Mouse (Mus musculus) urinary bladder, adult 2 months (tissue): ENCODE data around the gene Lrrc3c. TPM values are rescaled to one million over a fixed set of nuclear protein-coding genes. Genes with fewer than 3 reads are reported as not detected.

Experiments
- DNase-seq: peaks from one replicate; pipeline ENCODE4 v3.0.0; 2022; ENCODE audit warnings: low spot score
- polyA plus RNA-seq: library from polyadenylated mRNA; depleted of rRNA; stranded (reverse); fragments of >200 nt; gene quantifications from 2 replicates; pipeline ENCODE4 v1.2.3, GENCODE M21; 2012; rRNA removed

Gene Lrrc3c
- polyA plus RNA-seq: not detected in 2 replicates

DNA sequence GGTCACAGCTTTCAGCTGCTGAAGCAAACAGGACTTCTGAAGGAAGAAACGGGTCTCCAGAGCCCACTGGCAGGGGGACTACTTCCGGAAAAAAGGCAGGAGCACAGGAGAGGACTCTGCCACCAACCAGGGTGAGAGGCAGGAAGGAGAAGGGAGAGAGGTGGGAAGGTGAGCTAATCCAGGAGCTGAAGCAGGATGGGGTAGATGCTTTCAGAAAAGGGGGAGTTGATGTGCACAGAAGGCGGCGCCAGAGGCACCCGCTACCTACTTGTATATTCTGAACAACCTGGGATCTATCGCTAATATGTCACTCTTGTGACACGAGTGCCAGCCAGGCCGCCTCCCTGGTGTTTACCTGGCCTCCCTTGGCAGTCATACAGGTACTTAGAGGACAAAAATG, at the start of gene Lrrc3c:
TSS of gene Lrrc3c (plus strand) at position 301 of the 400 bp plus-strand sequence.
- no peak for DNase-seq

DNA sequence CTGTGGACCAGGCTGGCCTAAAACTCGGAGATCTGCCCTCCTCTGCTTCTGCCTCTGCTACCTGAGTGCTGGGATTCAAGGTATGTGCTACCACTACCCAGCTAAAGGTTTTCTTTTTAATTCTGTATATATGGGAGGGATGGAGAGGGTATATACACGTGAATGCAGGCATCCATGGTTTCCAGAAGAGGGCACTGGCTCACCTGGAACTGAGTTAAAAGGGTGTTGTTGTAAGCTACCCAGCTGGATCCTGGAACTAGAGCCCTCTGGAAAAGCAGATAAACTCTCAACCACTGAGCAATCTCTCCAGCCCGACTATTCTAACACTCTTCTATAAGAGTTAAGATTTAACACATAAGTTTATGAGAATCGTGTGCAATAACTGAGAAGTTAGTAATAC, 48.7 kb upstream of the Lrrc3c start:
- DNase-seq: no peak

DNA sequence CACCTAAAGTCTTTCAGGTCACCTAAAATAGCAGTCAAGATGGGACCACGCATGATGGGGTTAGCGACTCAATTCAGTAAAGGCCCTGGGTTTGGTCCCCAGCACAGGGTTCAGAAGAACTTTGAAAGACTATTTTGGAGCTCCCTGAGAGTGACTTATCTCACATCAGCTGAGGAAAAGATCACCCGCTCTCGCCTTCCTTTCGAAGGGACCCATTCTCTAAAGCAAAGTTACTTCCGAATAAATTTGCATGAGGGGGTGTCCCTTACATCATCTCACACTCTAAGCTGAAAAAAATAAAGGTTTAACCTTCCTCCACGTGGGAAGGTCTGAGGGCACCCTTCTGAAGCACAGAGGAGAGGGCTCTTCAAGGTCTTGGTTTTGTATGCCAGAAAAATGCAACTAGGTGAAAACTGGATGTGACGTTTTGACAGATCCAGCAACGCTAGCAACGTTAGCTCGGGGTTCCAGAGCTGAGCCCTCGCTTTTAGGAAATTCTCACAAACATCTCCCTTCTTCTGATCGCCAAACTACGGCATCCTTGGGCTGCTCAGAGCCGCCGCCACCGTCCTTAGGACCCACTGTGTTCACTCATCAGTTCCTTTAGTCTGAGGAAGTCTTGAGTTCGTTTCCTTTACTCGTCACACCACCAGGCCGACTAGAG, 47.6 kb upstream of the Lrrc3c start:
- no peak for DNase-seq

DNA sequence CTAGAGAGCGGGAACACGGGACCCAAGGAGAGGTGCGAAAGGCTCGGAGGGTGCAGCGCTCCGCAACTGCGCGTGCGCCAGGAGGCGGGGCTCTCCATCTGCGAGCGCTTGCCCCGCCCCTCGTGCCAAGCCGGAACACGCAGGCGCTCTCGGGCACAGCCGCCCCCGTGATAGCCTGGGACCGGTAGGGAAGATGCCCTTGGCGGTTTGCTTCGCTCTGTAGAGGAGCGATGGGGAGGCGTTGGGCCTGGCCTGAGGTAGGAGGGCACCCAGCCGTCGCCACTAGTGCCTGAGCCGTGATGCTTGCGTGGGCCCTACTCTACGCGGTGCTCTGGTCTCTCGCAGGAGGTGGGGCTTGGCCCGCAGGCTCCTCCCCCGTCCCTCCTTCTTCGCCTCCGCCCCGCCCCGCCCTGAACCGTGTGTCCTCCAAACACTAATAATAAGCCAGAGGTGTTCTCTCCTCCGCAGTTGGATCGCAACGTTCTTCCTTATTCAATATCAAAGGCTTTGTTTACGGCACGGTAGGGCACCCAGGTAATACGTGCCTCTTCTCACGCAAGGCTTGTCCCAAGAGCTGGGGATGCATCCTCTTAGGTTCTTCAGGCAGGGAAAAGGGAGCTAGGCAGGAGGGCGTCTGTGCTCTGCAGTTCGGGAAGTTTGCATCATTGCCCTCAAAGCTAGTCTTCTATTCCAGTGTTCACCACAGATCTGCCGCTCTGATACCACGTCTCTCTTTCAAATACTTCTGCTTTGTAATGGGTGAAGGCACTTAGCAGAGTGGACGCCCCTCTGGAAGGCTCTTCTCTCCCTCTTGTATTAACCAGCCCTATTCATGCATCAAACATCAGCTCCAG, 46.9 kb upstream of the Lrrc3c start, which contains the start of gene Zpbp2:
TSS of gene Zpbp2 (plus strand) at position 123 of the 854 bp plus-strand sequence.
- peak; percentile 87 for DNase-seq

DNA sequence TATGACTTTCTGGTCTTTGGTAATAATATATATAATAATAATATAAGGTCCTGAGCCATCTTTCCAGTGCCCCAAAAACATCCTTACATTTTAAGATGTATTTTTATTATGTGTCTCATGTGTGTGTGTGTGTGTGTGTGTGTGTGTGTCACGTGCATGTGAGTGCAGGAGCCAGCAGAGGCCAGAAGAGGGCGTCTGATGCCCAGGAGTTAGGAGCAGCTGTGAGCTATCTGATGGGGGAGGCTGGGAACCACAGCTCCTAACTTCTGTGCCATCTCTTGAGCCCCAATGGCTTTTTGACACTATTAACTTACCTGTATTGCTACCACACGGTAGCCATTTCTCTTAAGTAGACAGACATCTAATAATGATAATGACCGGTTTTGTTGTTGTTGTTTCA, 44.1 kb upstream of the Lrrc3c start:
- DNase-seq: no peak

DNA sequence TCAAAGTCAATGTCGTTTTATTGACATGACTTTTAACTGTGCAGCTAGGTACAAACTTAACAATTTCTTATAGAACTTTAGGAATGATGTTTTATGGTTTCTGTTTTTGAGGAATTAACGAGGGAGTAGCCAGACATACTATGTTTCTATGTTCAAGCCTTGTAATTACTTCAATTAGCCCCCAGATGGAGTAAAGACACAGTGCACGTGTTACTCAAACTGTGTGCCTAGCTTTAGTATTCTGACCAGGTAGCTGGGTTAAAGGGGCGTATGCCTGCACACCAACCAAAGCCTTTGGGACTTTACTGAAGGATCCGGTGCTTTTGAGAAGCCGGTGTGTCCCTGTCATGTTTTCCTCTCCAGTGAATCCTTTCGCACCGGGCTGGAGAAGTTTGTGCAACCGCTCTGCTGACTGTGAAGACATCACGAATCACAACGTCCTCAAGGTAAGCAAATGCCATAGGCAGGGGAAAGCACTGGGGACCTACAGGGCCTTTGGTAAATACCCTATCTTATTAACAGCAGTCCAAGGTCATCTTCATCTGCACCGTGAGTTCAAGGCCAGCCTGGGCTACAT, 42.9 kb upstream of the Lrrc3c start:
- no peak for DNase-seq

DNA sequence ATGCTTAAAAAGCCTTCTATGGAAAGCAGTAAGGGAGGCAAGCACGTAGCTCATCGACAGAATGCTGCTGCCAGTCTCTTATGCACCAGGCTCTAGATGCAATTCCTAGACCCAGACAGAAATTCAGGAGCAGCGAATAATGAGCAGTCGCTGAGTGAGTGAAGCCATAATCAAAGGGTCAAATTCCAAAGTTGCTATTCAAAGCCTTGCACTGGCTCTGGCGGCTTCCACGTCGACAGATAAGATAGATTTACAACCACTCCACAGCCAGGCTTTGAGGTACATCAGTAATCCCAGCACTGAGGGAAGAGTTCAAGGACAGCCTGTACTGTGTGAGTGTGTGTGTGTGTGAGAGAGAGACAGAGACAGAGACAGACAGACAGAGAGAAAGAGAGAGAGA, 37.1 kb upstream of the Lrrc3c start:
- no peak for DNase-seq

DNA sequence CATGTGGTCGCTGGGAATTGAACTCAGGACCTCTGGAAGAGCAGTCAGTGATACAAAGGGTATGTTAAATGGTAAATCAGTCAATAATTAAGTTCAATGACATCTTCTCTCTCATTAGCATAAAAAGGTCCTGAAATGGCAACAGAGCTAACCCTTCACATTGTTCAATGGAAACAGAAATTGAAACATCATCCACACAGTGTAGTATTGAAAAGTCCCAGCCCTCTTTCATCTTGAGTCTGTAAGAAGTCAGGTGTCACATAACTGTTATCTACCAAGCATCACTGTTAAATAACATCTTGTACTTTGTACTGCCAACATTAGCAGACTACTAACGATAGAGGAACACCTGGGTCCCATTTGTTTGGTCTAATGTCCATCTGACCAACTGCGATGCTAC, 35.1 kb upstream of the Lrrc3c start:
- no peak for DNase-seq

DNA sequence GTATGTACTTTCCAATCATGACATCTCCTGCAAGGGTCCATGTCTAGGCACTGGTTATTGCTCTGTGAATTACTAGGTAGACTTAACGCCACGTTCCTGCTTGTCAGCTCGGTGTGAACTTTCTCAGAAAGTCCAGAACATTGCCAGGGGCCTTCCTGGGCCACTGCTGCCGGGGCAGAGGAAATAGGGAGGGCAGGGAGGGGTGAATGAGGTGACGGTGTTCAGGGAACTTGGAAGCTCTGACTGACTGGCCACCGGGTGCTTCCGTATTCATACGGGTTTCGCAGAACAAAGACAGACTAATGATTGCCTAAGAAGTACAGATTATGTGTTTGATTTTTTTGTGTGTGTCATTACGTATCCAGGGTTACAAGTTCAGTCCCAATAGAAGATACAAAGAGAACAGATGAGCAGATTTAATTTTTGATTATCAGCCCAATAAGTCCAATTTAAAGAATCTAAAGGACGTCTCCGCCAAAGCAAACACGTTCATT, 34.1 kb upstream of the Lrrc3c start:
- no peak for DNase-seq

DNA sequence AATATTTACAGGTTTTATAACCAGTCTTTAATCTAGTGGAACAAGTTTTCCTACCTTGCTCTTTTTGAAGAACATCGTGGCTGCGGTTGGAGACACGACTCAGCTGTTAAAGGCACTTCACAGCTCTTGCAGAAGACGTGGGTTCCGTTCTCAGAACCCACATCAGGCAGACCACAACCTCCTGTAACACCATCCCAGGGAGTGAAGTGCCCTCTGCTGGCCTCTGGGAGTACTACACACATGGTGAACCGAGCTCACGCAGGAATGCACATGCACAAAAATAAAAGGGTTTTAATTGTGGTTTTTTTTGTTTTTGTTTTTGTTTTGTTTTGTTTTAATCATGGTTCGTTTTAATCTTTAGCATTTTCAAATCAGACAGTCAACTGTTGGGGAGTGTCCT, 29.8 kb upstream of the Lrrc3c start:
- no peak for DNase-seq

DNA sequence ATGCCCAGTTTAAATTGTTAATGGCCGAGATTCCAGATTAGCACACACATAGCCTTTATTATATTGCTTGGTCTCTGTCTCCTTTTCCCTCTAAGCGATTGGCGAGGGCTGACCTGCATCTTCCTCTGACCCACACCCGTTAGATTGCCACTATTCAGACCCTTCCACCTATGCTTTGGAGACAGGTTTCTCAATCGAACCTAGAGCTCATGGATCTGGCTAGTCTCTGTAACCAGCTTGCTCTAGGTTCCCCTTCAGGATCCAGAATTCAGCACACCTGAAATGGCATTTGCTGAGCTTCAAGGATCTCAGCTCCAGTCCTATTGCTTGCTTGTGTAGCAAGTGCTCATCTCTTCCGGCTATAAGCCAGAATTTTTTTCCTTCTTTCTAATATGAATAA, 28.6 kb upstream of the Lrrc3c start:
- no peak for DNase-seq

DNA sequence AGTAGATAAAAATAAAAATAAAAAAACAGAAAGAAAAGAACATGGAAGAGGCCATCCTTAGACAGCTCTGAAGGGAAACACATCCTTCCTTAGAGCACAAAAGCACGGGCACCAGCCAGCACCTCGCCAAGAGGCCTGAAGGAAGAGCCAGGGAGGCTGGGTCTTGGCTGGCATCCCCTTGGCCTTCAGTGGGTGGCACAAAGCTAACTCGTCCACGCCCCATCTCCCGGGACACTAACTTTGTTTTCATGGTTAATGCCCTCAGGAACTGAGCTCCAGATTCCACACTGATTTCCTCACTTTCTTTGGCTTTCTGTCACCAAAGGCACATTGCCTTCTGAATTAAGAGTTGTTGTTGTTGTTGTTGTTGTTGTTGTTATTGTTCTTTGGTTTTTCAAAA, 20.3 kb upstream of the Lrrc3c start:
- no peak for DNase-seq

DNA sequence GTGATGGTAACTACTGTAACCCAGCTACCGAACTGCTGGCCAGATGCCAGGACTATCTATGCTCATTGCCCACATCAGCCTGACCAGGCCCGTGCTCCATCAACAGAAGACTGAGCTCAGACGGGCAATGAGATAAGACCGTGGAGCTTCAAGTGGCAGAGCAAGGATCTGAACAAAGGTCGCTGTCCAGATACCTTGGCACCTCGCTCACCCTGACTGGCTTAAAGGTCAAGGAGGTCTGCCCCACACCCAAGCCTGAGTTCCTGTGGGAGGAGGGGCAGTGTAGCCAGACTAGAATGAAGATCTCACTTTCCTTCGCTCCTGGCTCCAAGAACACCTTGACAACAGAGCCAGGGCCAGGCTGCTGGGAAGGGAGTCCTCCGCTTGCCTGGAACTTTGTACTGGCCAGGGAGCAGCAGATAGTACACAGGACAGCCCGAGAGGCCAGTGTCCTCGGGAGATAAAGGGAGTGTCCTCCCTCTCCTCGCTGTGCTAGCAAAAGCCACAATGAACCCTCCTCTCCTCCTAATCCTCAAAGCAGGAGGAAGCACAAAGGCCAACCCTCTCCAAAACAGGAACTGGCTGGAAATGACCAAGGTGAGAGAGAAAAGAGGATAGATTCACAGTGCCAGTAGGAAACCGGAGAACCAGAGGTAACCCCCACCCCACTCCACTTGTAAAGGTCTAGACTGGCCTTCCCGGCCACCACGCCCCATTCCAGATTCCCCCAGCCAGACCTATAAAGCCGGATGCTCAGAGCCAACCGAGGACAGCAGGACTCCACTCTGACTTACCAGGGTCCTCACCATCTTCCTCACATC, 17.6 kb upstream of the Lrrc3c start:
- no peak for DNase-seq

DNA sequence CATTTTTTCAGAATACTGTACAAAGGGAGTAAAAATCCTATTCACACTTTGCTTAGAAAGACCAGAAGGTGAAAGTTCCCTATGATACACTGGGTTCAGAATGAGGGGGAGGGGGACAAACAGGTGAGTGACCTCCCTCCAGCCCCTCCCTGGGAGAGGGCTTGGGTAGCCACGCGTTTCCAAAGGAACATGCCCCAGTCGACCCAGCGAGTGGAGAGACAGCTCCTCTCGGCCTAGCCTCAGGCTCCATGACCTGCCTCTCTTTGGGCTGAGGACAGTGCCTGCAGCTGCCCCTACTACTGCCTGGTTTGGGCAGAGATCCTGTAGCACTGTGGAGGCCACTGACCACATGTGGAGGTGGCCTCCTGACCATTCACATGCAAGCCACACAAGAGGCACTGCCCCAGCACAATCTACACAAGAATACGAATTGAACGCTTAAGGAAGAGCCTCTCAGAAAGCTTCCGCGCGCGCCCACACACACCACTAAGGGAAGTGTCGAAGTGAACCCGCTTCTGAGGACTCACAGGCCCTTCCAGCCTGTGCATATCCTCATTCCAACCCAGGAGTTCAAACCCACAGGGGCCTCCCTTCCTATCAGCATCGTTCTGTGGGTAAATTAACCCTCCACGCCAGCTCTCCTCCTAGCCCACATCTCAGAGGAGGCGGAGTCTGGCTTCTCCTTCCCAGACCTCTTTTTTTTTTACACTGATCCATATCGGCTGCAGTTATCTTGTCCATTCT, 16.6 kb upstream of the Lrrc3c start:
- DNase-seq: no peak

DNA sequence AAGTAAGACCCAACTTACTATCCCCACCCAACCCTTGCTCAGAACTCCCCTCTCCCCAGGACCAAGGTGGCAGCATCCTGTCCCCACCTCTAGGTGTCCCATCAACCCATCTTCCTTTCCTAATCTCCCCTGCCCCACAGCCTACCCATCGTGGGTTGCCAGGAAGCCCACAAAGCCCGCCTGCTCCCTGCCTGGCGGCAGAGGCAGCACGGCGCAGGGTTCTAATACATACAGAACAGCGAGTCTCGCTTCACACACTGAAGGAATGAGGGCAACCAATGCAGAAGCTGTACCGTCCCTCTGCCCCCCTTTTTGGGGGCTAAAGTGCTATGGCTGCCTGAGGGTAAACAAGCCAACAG, 16.1 kb upstream of the Lrrc3c start:
- DNase-seq: no peak

DNA sequence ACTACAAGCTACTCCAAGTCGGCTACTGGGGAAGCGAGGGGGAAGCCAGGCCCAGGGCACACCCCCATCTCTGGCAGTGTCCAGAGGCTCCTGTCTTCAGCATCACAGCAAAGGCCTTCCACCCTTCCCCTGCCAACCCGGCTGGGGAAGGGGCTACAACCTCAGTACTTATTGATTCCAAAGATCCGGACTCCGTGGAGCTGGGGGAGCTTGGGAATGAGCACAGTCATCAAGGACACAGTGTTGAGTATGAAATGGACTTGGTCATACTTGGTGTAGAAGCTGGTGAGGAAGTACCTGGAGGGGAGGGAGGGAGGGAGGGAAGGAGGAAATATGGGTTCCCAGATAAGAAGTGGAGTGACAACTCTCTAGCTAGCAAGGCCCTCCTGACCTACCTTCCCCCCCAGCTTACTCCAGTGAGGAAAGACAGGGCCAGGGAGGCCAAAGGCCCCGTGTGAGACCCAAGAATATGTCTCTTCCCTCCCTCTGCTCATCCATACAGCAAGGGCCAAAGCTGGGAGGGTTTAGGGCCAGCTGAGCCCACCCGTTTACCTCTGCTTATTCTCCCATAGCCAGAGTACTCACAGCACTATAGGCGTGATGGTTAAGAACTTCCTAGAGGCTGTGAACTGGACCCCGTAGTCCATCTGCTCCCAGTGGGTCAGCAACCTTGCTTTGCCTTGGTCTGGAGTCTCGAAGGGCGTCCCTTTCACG, 15.4 kb upstream of the Lrrc3c start:
- DNase-seq: no peak

DNA sequence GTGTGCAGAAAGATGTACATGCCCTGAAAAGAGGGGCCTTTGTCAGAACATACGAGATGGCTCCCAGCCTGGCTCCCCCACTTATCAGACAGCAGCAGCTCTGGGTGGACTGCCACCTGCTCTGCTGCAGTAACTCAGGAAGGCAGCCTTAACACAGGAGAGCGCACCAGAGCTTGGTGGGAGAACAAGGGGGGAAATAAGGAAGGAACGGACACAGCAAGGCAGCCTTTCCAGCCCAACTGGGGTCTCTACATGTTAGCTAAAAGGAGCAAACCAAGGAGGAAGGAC, 14.9 kb upstream of the Lrrc3c start:
- no peak for DNase-seq

DNA sequence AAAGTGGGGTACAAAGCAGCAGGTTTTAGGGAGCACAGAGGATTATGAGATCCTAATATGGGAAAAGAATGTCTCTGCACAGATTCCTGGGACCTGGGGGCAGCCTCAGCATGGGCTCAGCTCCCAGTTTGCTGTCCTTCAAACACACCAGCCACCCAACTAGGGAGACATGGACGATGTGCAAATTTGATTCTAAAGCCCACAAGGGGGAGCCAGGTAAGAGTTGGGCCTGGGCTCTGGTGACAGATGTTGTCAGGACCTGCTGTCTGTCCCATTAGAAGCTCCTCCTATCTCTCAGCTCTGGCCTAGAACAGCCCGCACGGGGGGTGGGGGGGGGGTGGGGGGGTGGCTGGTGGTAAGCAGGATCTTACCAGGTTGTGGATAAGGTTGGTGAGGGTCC, 14.5 kb upstream of the Lrrc3c start:
- no peak for DNase-seq

DNA sequence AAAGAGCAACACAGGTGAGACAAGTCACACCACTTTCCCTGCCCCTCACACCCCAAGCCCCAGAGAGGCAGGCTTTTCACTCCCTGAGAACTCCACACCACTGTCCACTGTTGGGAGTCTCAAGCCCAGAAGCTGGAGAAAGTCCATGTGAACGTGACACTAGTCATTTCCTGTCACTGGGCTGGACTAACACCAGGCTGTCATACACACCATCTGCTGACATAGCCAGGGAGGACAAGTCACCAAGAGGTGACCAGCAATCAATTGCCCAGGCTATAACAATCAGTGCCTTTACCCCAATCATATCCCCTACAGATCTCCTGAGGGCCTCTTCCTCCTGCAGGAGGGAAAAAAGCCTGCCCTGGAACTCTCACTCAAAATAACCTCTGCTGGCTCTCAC, 13.9 kb upstream of the Lrrc3c start:
- DNase-seq: no peak

DNA sequence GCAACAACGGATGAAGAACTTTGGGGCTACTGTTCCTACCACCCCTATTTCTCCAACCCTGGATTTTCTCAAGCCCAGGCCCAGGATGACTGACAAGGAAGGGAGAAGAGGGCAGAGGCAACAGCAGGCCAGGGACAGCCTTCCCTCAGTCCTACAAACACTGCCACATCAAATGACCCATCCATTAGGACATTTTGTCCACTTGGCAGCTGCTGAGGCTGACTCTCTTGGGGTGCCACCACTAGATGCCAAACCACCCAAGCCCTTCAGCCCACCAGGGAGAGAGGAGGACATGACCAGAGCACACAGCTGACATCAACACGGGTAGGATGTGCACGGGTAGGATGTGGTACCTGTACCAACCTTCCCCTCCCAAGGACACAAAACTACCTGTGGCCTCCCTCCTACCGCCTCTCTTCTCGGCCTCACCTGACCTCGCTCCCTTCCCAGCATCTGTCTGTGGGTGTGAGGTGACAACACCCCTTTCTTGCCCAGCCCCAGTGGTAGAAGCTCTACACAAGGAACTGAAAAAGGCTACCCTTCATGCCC, 13.4 kb upstream of the Lrrc3c start:
- DNase-seq: no peak
